Mouse (Mus musculus) heart, embryonic 16.5 days (tissue): ENCODE measurements at regions not wholly inside any gene's neighbourhood (a gene's known extent, or its start where the extent isn't known, plus 50 kb on each side); places are given as distances from the start of the nearest gene placed in this dataset.

Source experiments
- ATAC-seq: fragments of 200-750 bp; cut with Nextera tagmentation; replicated peaks from 2 replicates; pipeline ENCODE4 v1.8.0; 2017; ENCODE audit warnings: moderate number of reproducible peaks; ENCODE audit not compliant: insufficient read depth, low FRiP score; ENCODE audit errors: extremely low read depth
- H3K27ac ChIP-seq: fragments of 300-500 bp; sonication (generic); 2 replicates; pipeline ENCODE4 v1.5.1; 2014; ENCODE audit warnings: mild to moderate bottlenecking, low read length, control low read depth, moderate library complexity
- H3K27me3 ChIP-seq: fragments of 300-500 bp; sonication (generic); 2 replicates; pipeline ENCODE4 v1.6.1; 2014; ENCODE audit warnings: low read length, mixed read lengths; ENCODE audit not compliant: control insufficient read depth, insufficient read depth
- H3K36me3 ChIP-seq: fragments of 300-500 bp; sonication (generic); 2 replicates; pipeline ENCODE4 v1.6.1; 2014; ENCODE audit not compliant: control insufficient read depth, insufficient read depth
- H3K4me1 ChIP-seq: fragments of 300-500 bp; sonication (generic); 2 replicates; pipeline ENCODE4 v1.6.1; 2014; ENCODE audit warnings: low read length, mixed read lengths; ENCODE audit not compliant: control insufficient read depth, insufficient read depth
- H3K4me2 ChIP-seq: fragments of 300-500 bp; sonication (generic); 2 replicates; pipeline ENCODE4 v1.6.1; 2014; ENCODE audit warnings: low read depth, mild to moderate bottlenecking, control low read depth, low read length
- H3K4me3 ChIP-seq: fragments of 300-500 bp; sonication (generic); 2 replicates; pipeline ENCODE4 v1.5.1; 2014; ENCODE audit warnings: mild to moderate bottlenecking, control low read depth, low read length
- H3K9ac ChIP-seq: fragments of 300-500 bp; sonication (generic); 2 replicates; pipeline ENCODE4 v1.6.1; 2014; ENCODE audit warnings: low read length, control low read depth
- H3K9me3 ChIP-seq: fragments of 300-500 bp; sonication (generic); replicated peaks from 2 replicates; pipeline ENCODE4 v1.6.1; 2016; ENCODE audit warnings: low read length; ENCODE audit not compliant: control insufficient read depth
- WGBS: fragments of 180-500 bp; shearing (Covaris S2); extraction: QIAGEN DNeasy Blood & Tissue Kit; methylation state at CpG from one replicate; pipeline ENCODE4 v1.1.7; 2014; 5-methylcytosine and 5-hydroxymethylcytosine counted together

DNA sequence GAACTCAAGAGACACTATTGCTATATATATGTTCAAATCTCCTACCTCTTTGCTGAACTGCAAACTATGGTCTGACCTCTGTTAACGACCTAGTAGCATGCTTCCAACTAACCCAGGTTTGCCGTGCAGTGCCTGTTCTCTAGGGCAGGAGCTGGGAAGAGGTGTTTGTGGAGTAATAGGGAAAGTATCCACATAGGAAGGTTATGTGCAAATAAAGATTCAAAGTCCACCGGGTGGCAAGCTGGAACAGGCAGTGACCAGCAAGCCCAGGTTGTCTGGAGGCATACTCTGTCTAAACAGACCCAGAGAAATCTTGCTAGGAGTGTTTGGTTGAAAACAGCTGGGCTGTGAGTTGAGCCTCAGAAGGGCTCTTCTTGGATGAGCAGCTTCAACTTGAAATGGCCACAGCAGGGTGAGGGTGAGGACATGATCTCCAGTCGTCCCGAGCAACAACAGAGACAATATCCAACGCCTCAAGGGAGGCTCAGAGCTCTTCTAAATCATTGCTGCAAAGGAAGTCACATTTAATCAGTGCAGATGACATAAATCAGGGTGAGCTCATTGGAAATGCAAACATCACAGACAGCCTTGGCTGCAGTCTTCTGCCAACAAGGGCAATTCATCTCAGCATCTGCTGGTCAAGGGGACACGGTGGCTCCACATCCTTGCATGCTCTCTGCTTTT lies 846.7 kb downstream of the Synb start:
- H3K4me3 ChIP-seq = no peak overlapping the region
- H3K36me3 ChIP-seq = no peaks in the 10 kb centered on the region
- WGBS = 64% methylated on average over 7 of the region's 7 CpGs
- H3K27ac ChIP-seq = no peak overlapping the region
- no peak for ATAC-seq
- H3K9me3 ChIP-seq = no peaks in the 10 kb centered on the region
- H3K9ac ChIP-seq = no peak overlapping the region
- H3K4me2 ChIP-seq = no peak overlapping the region
- no peaks in the 10 kb centered on the region for H3K27me3 ChIP-seq
- no peaks in the 10 kb centered on the region for H3K4me1 ChIP-seq

DNA sequence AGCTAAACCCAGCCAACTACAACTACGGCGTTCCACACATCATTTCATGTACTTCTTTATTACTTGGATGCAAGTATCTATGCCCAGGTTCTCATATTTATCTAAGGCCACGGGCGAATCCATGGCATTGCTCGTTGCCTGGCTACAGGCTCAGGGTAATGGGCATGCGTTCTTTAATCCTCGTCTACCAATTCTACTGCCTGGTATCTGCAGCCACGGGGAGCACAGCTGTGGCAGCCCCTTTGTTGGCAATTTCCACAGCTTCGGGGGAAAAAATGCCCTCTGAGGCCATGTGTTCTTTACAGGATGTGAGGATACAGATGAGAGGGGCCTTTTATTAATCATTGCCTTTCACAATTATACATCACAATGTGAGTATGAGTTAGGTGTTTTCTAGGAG lies 860.8 kb downstream of the Synb start:
- Histone ChIP-seq H3K36me3 (no peaks in the 10 kb centered on the region), H3K9ac (no peak overlapping the region), H3K4me2 (no peak overlapping the region), H3K27ac (no peak overlapping the region), H3K4me1 (no peaks in the 10 kb centered on the region), H3K9me3 (no peaks in the 10 kb centered on the region), H3K27me3 (no peaks in the 10 kb centered on the region), H3K4me3 (no peak overlapping the region)
- 91% methylated on average over 9 of the region's 9 CpGs for WGBS
- no peak for ATAC-seq

DNA sequence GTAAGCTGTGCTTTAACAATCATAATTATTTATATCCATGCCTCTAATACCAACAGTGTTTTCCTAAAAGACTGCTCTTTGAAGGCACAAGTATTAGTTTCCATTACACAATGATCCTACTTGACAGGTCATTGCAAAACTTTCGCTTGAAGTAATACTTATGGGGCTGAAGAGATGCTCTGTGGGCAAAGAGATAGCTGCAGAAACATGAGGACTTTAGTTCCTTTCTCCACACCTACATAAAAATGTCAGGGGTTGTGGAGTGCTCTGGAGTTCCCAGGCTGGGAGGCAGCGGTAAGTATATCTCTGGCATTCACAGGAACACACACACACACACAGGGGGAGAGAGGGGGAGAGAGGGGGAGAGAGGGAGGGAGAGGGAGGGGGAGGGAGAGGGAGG lies 862.0 kb downstream of the Synb start:
- Histone ChIP-seq H3K4me2 (no peak overlapping the region), H3K27me3 (no peaks in the 10 kb centered on the region), H3K4me1 (no peaks in the 10 kb centered on the region), H3K36me3 (no peaks in the 10 kb centered on the region), H3K4me3 (no peak overlapping the region), H3K9me3 (no peaks in the 10 kb centered on the region), H3K9ac (no peak overlapping the region), H3K27ac (no peak overlapping the region)
- no peak for ATAC-seq
- WGBS = 39% methylated on average over 2 of the region's 2 CpGs

DNA sequence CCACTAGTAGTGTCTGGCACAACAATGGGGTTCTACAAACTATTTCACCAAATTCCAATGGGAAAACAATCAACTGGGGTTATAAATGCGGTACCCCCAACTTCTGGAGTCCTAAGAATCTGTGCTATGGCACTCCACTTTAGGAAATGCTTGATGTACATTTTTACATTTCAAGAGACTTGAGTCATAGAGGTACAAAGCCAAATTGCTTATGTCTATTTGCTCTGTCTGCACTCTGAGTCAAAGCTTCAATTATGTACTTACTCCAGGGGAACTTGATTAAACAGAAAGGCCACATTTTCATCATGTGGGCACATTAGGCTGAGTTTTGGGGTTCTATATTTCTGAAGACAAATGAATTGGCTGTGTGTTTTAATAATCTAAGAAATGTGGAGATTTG lies 866.9 kb downstream of the Synb start:
- Histone ChIP-seq H3K27ac (no peak overlapping the region), H3K4me1 (no peaks in the 10 kb centered on the region), H3K4me3 (no peak overlapping the region), H3K27me3 (no peaks in the 10 kb centered on the region), H3K9ac (no peak overlapping the region), H3K9me3 (no peaks in the 10 kb centered on the region), H3K36me3 (no peaks in the 10 kb centered on the region), H3K4me2 (no peak overlapping the region)
- no peak for ATAC-seq
- WGBS = 68% methylated on average over 1 of the region's 1 CpGs

DNA sequence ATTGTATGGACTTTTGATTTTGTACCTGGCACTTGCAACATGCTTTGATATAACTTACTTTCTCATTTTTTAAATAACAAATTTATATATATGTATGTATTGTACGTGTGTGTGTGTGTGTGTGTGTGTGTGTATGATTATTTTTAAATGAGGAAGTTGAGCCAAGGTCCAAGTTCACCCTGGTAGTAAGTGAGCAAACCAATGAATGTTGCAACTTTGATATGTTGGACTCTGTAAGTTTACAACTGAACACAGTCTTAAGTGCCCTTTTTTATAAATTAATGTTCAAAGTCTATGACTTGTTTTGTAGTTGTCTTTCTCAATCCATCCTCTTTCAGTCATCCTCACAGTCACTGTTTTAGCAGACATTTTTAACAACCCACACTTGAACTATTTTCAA lies 901.7 kb downstream of the Synb start:
- no peaks in the 10 kb centered on the region for H3K9me3 ChIP-seq
- H3K27ac ChIP-seq = no peak overlapping the region
- no peak for ATAC-seq
- H3K27me3 ChIP-seq = no peaks in the 10 kb centered on the region
- 68% methylated on average over 1 of the region's 1 CpGs for WGBS
- no peak overlapping the region for H3K9ac ChIP-seq
- H3K36me3 ChIP-seq = no peaks in the 10 kb centered on the region
- H3K4me2 ChIP-seq = no peak overlapping the region
- H3K4me3 ChIP-seq = no peak overlapping the region
- H3K4me1 ChIP-seq = no peaks in the 10 kb centered on the region

DNA sequence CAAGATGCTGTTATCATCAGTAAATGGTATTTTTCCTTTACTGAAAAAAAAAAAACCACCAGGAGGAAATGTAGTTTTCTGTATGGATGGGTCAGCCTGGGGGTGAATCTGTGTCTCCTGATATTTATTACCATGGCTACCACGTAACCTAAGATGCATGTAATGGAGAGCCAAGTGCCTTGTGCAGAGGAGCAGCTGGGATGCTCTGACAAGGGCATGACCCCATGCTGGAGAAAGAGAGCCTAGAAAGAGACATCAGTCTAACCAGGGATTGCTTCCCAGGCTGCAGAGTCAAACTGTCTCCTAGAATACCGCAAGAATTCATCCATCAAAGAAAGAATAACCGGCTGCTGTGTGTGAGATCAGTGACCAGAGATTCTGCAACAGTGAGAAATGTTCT lies 902.2 kb downstream of the Synb start:
- no peaks in the 10 kb centered on the region for H3K36me3 ChIP-seq
- H3K27me3 ChIP-seq = no peaks in the 10 kb centered on the region
- ATAC-seq = no peak
- H3K9ac ChIP-seq = no peak overlapping the region
- 58% methylated on average over 3 of the region's 3 CpGs for WGBS
- no peaks in the 10 kb centered on the region for H3K9me3 ChIP-seq
- no peaks in the 10 kb centered on the region for H3K4me1 ChIP-seq
- H3K27ac ChIP-seq = no peak overlapping the region
- H3K4me3 ChIP-seq = no peak overlapping the region
- no peak overlapping the region for H3K4me2 ChIP-seq

DNA sequence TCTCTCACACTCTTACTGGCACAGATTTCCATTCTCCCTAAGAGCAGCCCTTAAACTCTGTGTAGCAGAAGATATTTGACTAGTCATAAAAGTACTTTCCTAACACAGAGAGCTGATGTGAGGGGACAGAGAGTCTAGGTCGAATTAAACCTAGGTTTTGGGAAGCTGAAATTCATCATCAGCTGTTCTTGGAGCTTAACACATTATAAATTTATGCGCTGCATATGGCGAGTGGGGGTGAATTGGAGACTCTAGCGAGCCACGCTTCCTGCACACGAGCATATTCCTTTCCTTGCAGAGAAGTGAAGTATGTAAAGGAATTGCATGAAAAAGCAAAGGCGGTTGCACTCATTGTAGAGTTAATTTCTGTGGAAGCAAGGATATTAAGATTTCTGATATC lies 912.4 kb downstream of the Synb start:
- H3K36me3 ChIP-seq = no peaks in the 10 kb centered on the region
- no peaks in the 10 kb centered on the region for H3K27me3 ChIP-seq
- H3K4me1 ChIP-seq = no peaks in the 10 kb centered on the region
- H3K4me2 ChIP-seq = no peak overlapping the region
- H3K27ac ChIP-seq = no peak overlapping the region
- H3K9me3 ChIP-seq = no peaks in the 10 kb centered on the region
- ATAC-seq = no peak
- no peak overlapping the region for H3K9ac ChIP-seq
- H3K4me3 ChIP-seq = no peak overlapping the region
- WGBS = 78% methylated on average over 7 of the region's 7 CpGs

DNA sequence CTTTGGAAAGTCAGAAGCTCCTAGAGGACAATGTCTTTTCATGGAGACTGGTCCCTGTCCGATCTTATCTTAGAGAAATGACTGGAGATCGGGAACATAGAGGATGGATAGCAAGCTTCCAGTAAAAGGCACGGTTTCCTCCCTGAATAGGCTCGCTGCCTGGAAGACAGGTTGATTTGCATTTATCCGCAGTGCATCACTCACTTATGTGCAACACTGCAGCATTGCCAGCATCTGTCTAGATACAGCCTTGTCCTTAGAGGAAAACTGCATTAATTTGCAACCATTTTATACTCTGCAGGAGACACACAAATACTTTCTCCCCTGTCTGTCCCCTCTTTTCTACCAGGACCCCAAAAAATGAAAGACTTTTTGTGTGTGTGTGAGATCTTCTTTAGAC lies 926.4 kb downstream of the Synb start:
- no peak for ATAC-seq
- Histone ChIP-seq H3K4me3 (no peak overlapping the region), H3K27me3 (no peaks in the 10 kb centered on the region), H3K9me3 (no peaks in the 10 kb centered on the region), H3K4me2 (no peak overlapping the region), H3K27ac (no peak overlapping the region), H3K4me1 (no peaks in the 10 kb centered on the region), H3K36me3 (no peaks in the 10 kb centered on the region), H3K9ac (no peak overlapping the region)
- WGBS = 71% methylated on average over 5 of the region's 5 CpGs

DNA sequence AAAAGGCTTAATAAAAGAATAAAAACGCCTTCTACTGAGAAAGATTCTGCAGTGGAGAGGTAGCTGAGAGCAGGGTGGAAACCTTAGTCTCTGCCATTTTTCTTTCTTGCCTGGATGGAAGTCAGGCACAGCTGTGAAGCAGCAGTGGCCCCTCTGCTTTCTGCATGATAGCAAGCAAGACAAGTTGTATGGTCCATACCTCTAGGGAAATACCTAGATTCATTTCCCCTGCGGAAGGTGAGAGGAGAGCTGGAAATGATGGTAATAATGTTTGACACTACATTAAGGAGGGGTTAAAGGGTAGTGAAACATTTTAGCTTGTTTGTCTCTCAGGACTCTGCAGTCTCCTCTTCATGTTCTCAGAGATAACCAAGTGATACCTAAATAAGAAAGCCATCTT lies 930.2 kb downstream of the Synb start:
- Histone ChIP-seq H3K27me3 (no peaks in the 10 kb centered on the region), H3K27ac (no peak overlapping the region), H3K9me3 (no peaks in the 10 kb centered on the region), H3K4me1 (no peaks in the 10 kb centered on the region), H3K36me3 (no peaks in the 10 kb centered on the region), H3K4me2 (no peak overlapping the region), H3K9ac (no peak overlapping the region), H3K4me3 (no peak overlapping the region)
- no peak for ATAC-seq
- 86% methylated on average over 2 of the region's 2 CpGs for WGBS
